In the genomic region with DNA sequence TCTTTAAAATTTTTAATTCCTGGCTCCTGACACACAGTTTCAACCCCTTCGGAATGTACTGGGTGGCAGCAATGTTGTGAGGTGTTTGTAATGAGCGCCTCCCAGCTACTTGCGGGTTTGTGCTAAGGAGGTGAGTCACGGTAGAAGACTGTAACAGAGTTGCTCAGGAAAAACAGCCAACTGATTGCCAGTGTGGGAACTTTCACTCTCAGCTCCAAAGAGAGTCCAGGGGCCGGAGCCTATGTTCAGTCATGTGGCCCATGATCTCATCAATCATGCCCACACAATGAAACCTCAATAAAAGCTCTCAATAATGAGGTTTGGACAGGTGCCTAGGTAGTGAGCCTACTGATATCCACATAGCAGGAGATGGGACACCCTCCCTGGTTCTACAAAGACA, we compare ENCODE assay signal across 12 mouse cellular contexts.
"Had no signal": no experiment of that assay in that cellular context is flagged by ENCODE, and none has a peak within 500 bp of the region (broad histone marks: within the 10 kb centered on the region; RNA-seq: fewer than 3 reads in every experiment).

No protein-coding gene starts in this region.

- DNase-seq: kidney, adult 8-10 months; kidney, postnatal 36 days; layer of hippocampus, adult 9-11 months; left cerebral cortex, postnatal 4 days; lung, postnatal 36 days; thymus, postnatal 4 days had no signal

- H3K4me3 ChIP-seq: liver, embryonic 15.5 days; lung, embryonic 15.5 days; midbrain, embryonic 13.5 days; neural tube, embryonic 12.5 days had no signal

- H3K27ac ChIP-seq: kidney, postnatal 0 days; liver, embryonic 15.5 days; lung, embryonic 15.5 days; midbrain, embryonic 13.5 days; neural tube, embryonic 12.5 days; stomach, postnatal 0 days had no signal

- H3K4me1 ChIP-seq: liver, embryonic 15.5 days had no signal
